Comparison of ENCODE assay signal across 8 mouse cellular contexts in the genomic region with DNA sequence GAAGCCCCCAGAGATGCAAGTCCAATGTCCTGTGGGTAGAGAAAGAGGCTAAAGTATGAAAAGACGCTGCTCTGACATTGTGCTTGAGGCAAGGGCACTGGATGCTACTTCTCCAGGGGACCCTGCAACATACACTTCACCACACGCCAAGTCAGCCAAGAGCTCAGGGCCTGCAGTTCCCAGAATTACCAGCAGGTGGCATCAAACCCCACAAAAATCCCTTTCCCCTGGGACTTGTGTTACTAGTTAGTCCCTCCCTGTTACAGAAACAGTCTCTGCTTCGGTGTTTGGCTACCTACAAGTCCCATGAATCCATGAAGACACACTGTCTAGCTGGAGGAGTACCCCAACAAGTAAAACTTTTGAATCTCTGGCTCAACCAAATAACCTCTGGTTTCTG. TPM values are rescaled to one million over a fixed set of nuclear protein-coding genes. Genes with fewer than 3 reads are reported as not detected.
A peak's percentile ranks its signal among the peaks of the same experiment; 100 is the strongest.
DNase-seq lines count a peak whose midpoint lies in the region; ATAC-seq and TF ChIP-seq lines count a peak whose summit lies in the region.

No protein-coding gene starts in this region.

- intact Hi-C loops in heart, postnatal 36 days (cut with DNase I), result loop anchor here (1.0 to 5.0 kb wide), 4 partner anchors 25 to 258 kb away; no protein-coding TSS in a partner anchor

- no peak for TF ChIP-seq POLR2A in MEL (IDR thresholded peaks at IDR 0.05; ENCODE audit: control insufficient read depth in 1 of 2, insufficient read depth in 1 of 2, low read depth in 1 of 2, low read length in 2 of 2, poor library complexity in 1 of 2)

- H3K36me3 ChIP-seq in MEL (ENCODE audit: control insufficient read depth in 1 of 2, insufficient read depth in 2 of 2, low read length in 2 of 2), result no peaks in the 10 kb centered on the region
- no peaks in the 10 kb centered on the region for H3K36me3 ChIP-seq in forebrain, embryonic 13.5 days (ENCODE audit: poor library complexity, severe bottlenecking)

- peak; percentile 70 for ATAC-seq in forebrain, embryonic 13.5 days

- H3K4me2 ChIP-seq in forebrain, embryonic 13.5 days, result no peak overlapping the region

- H3K9ac ChIP-seq in MEL (ENCODE audit: control insufficient read depth, low read depth, low read length, poor library complexity, severe bottlenecking), result no peak overlapping the region
- no peak overlapping the region for H3K9ac ChIP-seq in forebrain, embryonic 13.5 days

- H3K4me1 ChIP-seq in MEL (ENCODE audit: control insufficient read depth in 1 of 2, insufficient read depth in 2 of 2, low read length in 2 of 2), result no peaks in the 10 kb centered on the region
- peaks cover 2% of the 10 kb centered on the region for H3K4me1 ChIP-seq in forebrain, embryonic 13.5 days

- 5% methylated on average over 3 of the region's 3 CpGs for WGBS in forebrain, embryonic 13.5 days

- no peak for TF ChIP-seq EP300 in MEL (IDR thresholded peaks at IDR 0.05; ENCODE audit: low read depth in 1 of 2, low read length in 2 of 2)

- H3K4me3 ChIP-seq in MEL (ENCODE audit: control insufficient read depth in 1 of 2, insufficient read depth in 1 of 2, low read depth in 2 of 2, low read length in 2 of 2), result no peak overlapping the region
- no peak overlapping the region for H3K4me3 ChIP-seq in forebrain, embryonic 13.5 days

- H3K79me2 ChIP-seq in MEL (ENCODE audit: control insufficient read depth, insufficient read depth, low read length, poor library complexity), result no peaks in the 10 kb centered on the region

- peak; percentile 91 for TF ChIP-seq RAD21 in MEL (IDR thresholded peaks at IDR 0.05; ENCODE audit: low read depth, low read length)

- peak; percentile 81 for DNase-seq in MEL (ENCODE audit: low read depth, low spot score)
- peak; percentile 63 for DNase-seq in c-Kit-positive CD71-positive TER-119-negative erythroid progenitor cells, embryonic 14.5 days (ENCODE audit: low read depth)
- DNase-seq in heart, postnatal 36 days, result peak; percentile 83 to 89
- peak; percentile 81 for DNase-seq in layer of hippocampus, adult 9-10 months (ENCODE audit: low spot score)
- peak; percentile 76 to 88 for DNase-seq in lung, postnatal 4 days
- DNase-seq in right cerebral cortex, adult 2 months (ENCODE audit: low spot score in 2 of 2), result peak; percentile 84 to 86
- peak; percentile 78 for DNase-seq in urinary bladder, postnatal 14 days (ENCODE audit: low spot score)

- H3K27me3 ChIP-seq in MEL (ENCODE audit: control insufficient read depth in 1 of 2, insufficient read depth in 2 of 2, low read length in 2 of 2), result peaks cover 0 to 5% of the 10 kb centered on the region in 2 experiments; a peak in 3 of 4 replicates
- H3K27me3 ChIP-seq in forebrain, embryonic 13.5 days, result peaks cover 27% of the 10 kb centered on the region

- peak; percentile 87 to 99 (median 96) for TF ChIP-seq CTCF in MEL (IDR thresholded peaks at IDR 0.05 in 2 of 3, conservative IDR thresholded peaks at IDR 0.05 in 1 of 3; ENCODE audit: control insufficient read depth in 1 of 3, insufficient read depth in 1 of 3, low read depth in 2 of 3, low read length in 3 of 3, poor library complexity in 1 of 3, severe bottlenecking in 1 of 3)

- H3K27ac ChIP-seq in MEL (ENCODE audit: control insufficient read depth, low read depth, low read length), result no peak overlapping the region
- no peak overlapping the region for H3K27ac ChIP-seq in forebrain, embryonic 13.5 days

- no peaks in the 10 kb centered on the region for H3K9me3 ChIP-seq in MEL (replicated peaks; ENCODE audit: insufficient read depth, low read length)
- no peaks in the 10 kb centered on the region for H3K9me3 ChIP-seq in forebrain, embryonic 13.5 days (replicated peaks)

TF ChIP-seq in MEL, 35 proteins besides CTCF, POLR2A, EP300 and RAD21:
- no peak for TF ChIP-seq TCF12 (IDR thresholded peaks at IDR 0.05; ENCODE audit: low read depth, low read length)
- no peak for TF ChIP-seq TAL1 (IDR thresholded peaks at IDR 0.05; ENCODE audit: low read length)
- TF ChIP-seq ZC3H11A (IDR thresholded peaks at IDR 0.05; ENCODE audit: low read depth, low read length), result peak; percentile 84
- TF ChIP-seq ETS1 (IDR thresholded peaks at IDR 0.05; ENCODE audit: low read depth, low read length), result no peak
- no peak for TF ChIP-seq KAT2A (conservative IDR thresholded peaks at IDR 0.05; ENCODE audit: low read depth, low read length)
- TF ChIP-seq USF1 (IDR thresholded peaks at IDR 0.05; ENCODE audit: low read depth, low read length), result no peak
- TF ChIP-seq TBP (IDR thresholded peaks at IDR 0.05; ENCODE audit: low read depth, low read length), result no peak
- no peak for TF ChIP-seq UBTF (IDR thresholded peaks at IDR 0.05; ENCODE audit: borderline replicate concordance, insufficient read depth, low read depth, low read length)
- TF ChIP-seq ZMIZ1 (IDR thresholded peaks at IDR 0.05; ENCODE audit: low read depth, low read length), result no peak
- no peak for TF ChIP-seq BHLHE40 (IDR thresholded peaks at IDR 0.05; ENCODE audit: borderline replicate concordance, low read depth, low read length)
- TF ChIP-seq SMC3 (IDR thresholded peaks at IDR 0.05; ENCODE audit: low read depth, low read length), result peak; percentile 93
- TF ChIP-seq E2F4 (IDR thresholded peaks at IDR 0.05; ENCODE audit: borderline replicate concordance, low read depth, low read length), result no peak

RNA-seq across cellular contexts. Expression of a gene that starts 36.3 kb away (rescaled TPM):
- not detected in 2 replicates for total RNA-seq in MEL (2012; rRNA removed)
- polyA plus RNA-seq in MEL (2012; ENCODE audit: insufficient read depth in 1 of 2, insufficient read length in 2 of 2, low read depth in 1 of 2, low replicate concordance in 2 of 2, missing spikeins in 1 of 2), result not detected
- 8.0 and 9.9 TPM in 2 replicates for polyA plus RNA-seq in forebrain, embryonic 13.5 days (2015; fragmentation: Nextera tagmentation; extraction: Ambion mirVana)
- not detected for total RNA-seq in heart, postnatal 36 days (2021)
